Mouse (Mus musculus) myocyte (in vitro differentiated cells): Measurements from ENCODE around the gene Mybpc1. TPM values are rescaled to one million over a fixed set of nuclear protein-coding genes. Genes with fewer than 3 reads are reported as not detected.
"Not testable (repeated sequence)": the region's sequence is repeated elsewhere in the genome, so short reads cannot be mapped to it uniquely, and the experiment has no call there.

ENCODE experiments used
- H3K27me3 ChIP-seq: one replicate; pipeline ENCODE4 v1.6.1; 2011; ENCODE audit not compliant: control insufficient read depth, insufficient read depth, insufficient read length
- H3K36me3 ChIP-seq: one replicate; pipeline ENCODE4 v1.6.1; 2011; ENCODE audit not compliant: control insufficient read depth, insufficient read depth
- H3K4me2 ChIP-seq: one replicate; pipeline ENCODE4 v1.6.1; 2011; ENCODE audit warnings: low read depth, control low read depth
- H3K4me3 ChIP-seq: one replicate; pipeline ENCODE4 v1.5.1; 2011; ENCODE audit warnings: mild to moderate bottlenecking, control low read depth, moderate library complexity
- H3K79me2 ChIP-seq: one replicate; pipeline ENCODE4 v1.6.1; 2011; ENCODE audit not compliant: control insufficient read depth, insufficient read depth
- H3ac ChIP-seq: one replicate; pipeline ENCODE4 v1.6.1; 2011; ENCODE audit not compliant: control insufficient read depth, insufficient read length
- CEBPB ChIP-seq: IDR thresholded peaks from 2 replicates; pipeline ENCODE4 v1.6.1; 2011; ENCODE audit warnings: mild to moderate bottlenecking, moderate library complexity; ENCODE audit not compliant: poor library complexity, insufficient read depth, severe bottlenecking
- E2F4 ChIP-seq: IDR thresholded peaks from one replicate; pipeline ENCODE4 v1.6.1; 2011; ENCODE audit warnings: mild to moderate bottlenecking, control low read depth, moderate library complexity; ENCODE audit not compliant: insufficient read depth
- MAX ChIP-seq: IDR thresholded peaks from one replicate; pipeline ENCODE4 v1.6.1; 2011; ENCODE audit warnings: low read depth, mild to moderate bottlenecking, control low read depth
- MYOD1 ChIP-seq, 3 experiments: IDR thresholded peaks; one replicate each; pipeline ENCODE4 v1.6.1; 2011; ENCODE audit warnings: control low read depth in 2 of 3, low read depth in 2 of 3, mild to moderate bottlenecking in 2 of 3, moderate library complexity in 1 of 3; ENCODE audit not compliant: insufficient read length in 2 of 3, control insufficient read depth in 1 of 3
- MYOG ChIP-seq, 3 experiments: IDR thresholded peaks; one replicate each; pipeline ENCODE4 v1.6.1; 2011; ENCODE audit warnings: control low read depth in 2 of 3, low read depth in 2 of 3, mild to moderate bottlenecking in 2 of 3; ENCODE audit not compliant: insufficient read length in 2 of 3, control insufficient read depth in 1 of 3, insufficient read depth in 1 of 3
- POLR2A ChIP-seq: IDR thresholded peaks from one replicate; pipeline ENCODE4 v1.6.1; 2011; ENCODE audit warnings: low read depth, mild to moderate bottlenecking, control low read depth, moderate library complexity; ENCODE audit not compliant: insufficient read length
- POLR2AphosphoS2 ChIP-seq: IDR thresholded peaks from one replicate; pipeline ENCODE4 v1.6.1; 2011; ENCODE audit warnings: low read depth, control low read depth; ENCODE audit not compliant: insufficient read length
- REST ChIP-seq: IDR thresholded peaks from one replicate; pipeline ENCODE4 v1.6.1; 2011; ENCODE audit warnings: mild to moderate bottlenecking, control low read depth, moderate library complexity; ENCODE audit not compliant: insufficient read depth, insufficient read length
- SRF ChIP-seq: IDR thresholded peaks from one replicate; pipeline ENCODE4 v1.6.1; 2011; ENCODE audit warnings: low read depth; ENCODE audit not compliant: control insufficient read depth, insufficient read length
- TCF12 ChIP-seq: IDR thresholded peaks from one replicate; pipeline ENCODE4 v1.6.1; 2011; ENCODE audit warnings: mild to moderate bottlenecking, control low read depth; ENCODE audit not compliant: poor library complexity, insufficient read depth, severe bottlenecking
- TCF3 ChIP-seq: IDR thresholded peaks from one replicate; pipeline ENCODE4 v1.6.1; 2011; ENCODE audit warnings: low read depth, control low read depth; ENCODE audit not compliant: insufficient read length
- USF1 ChIP-seq: IDR thresholded peaks from one replicate; pipeline ENCODE4 v1.6.1; 2011; ENCODE audit warnings: low read depth, mild to moderate bottlenecking, control low read depth, moderate library complexity
- polyA plus RNA-seq: library from polyadenylated mRNA; unstranded; fragments of >200 nt; fragmentation: generic; extraction: Trizol; gene quantifications from one replicate; pipeline ENCODE4 v1.2.1, GENCODE M21; 2012; ENCODE audit warnings: missing spikeins

The Mybpc1 gene
- polyA plus RNA-seq, 1 experiment: 21.9 TPM

- H3ac ChIP-seq: no peak overlapping the region
These were observed 109.9 kb downstream of the Mybpc1 start for GRCm38 (mm10) chr10:88494959-88495587.

GRCm38 (mm10) chr10:88492658-88493057 lies 112.3 kb downstream of the Mybpc1 start:
- Histone ChIP-seq H3K79me2 (no peaks in the 10 kb centered on the region), H3ac (no peak overlapping the region), H3K4me3 (no peak overlapping the region), H3K4me2 (no peak overlapping the region), H3K27me3 (no peaks in the 10 kb centered on the region), H3K36me3 (peaks cover under 1% of the 10 kb centered on the region)
- TF ChIP-seq MAX: no peak
- TF ChIP-seq REST: no peak
- TF ChIP-seq POLR2AphosphoS2: no peak
- TF ChIP-seq SRF: no peak
- TF ChIP-seq E2F4: no peak
- no peak for TF ChIP-seq MYOG (IDR thresholded peaks at IDR 0.05; ENCODE audit: control insufficient read depth in 1 of 3, insufficient read depth in 1 of 3, insufficient read length in 2 of 3, low read depth in 2 of 3)
- no peak for TF ChIP-seq MYOD1 (IDR thresholded peaks at IDR 0.05; ENCODE audit: control insufficient read depth in 1 of 3, insufficient read length in 2 of 3, low read depth in 2 of 3)
- TF ChIP-seq POLR2A: no peak
- no peak for TF ChIP-seq TCF3
- TF ChIP-seq TCF12: no peak
- no peak for TF ChIP-seq CEBPB
- TF ChIP-seq USF1: no peak

More at GRCm38 (mm10) chr10:88494959-88495587, 109.9 kb downstream of the Mybpc1 start:
- Histone ChIP-seq H3K4me2 (no peak overlapping the region), H3K27me3 (no peaks in the 10 kb centered on the region), H3K79me2 (no peaks in the 10 kb centered on the region), H3K36me3 (no peaks in the 10 kb centered on the region), H3K4me3 (no peak overlapping the region)
- no peak for TF ChIP-seq MAX
- no peak for TF ChIP-seq MYOG (IDR thresholded peaks at IDR 0.05; ENCODE audit: control insufficient read depth in 1 of 3, insufficient read depth in 1 of 3, insufficient read length in 2 of 3, low read depth in 2 of 3)
- TF ChIP-seq TCF12: no peak
- TF ChIP-seq POLR2AphosphoS2: no peak
- no peak for TF ChIP-seq SRF
- TF ChIP-seq CEBPB: no peak
- TF ChIP-seq MYOD1 (IDR thresholded peaks at IDR 0.05; ENCODE audit: control insufficient read depth in 1 of 3, insufficient read length in 2 of 3, low read depth in 2 of 3): no peak
- TF ChIP-seq USF1: no peak
- no peak for TF ChIP-seq POLR2A
- no peak for TF ChIP-seq E2F4
- TF ChIP-seq TCF3: no peak
- no peak for TF ChIP-seq REST

- no peak overlapping the region for H3K4me2 ChIP-seq
- H3K79me2 ChIP-seq: no peaks in the 10 kb centered on the region
- H3K36me3 ChIP-seq: peaks cover 7% of the 10 kb centered on the region
- TF ChIP-seq TCF3 (no peak), CEBPB (no peak), E2F4 (no peak), POLR2A (no peak), REST (no peak), MAX (no peak), MYOG (IDR thresholded peaks at IDR 0.05; ENCODE audit: control insufficient read depth in 1 of 3, insufficient read depth in 1 of 3, insufficient read length in 2 of 3, low read depth in 2 of 3) (no peak), USF1 (no peak), TCF12 (no peak), SRF (no peak), POLR2AphosphoS2 (no peak), MYOD1 (IDR thresholded peaks at IDR 0.05; ENCODE audit: control insufficient read depth in 1 of 3, insufficient read length in 2 of 3, low read depth in 2 of 3) (no peak)
- H3ac ChIP-seq: no peak overlapping the region
- H3K27me3 ChIP-seq: no peaks in the 10 kb centered on the region
- H3K4me3 ChIP-seq: no peak overlapping the region
These were observed 113.3 kb downstream of the Mybpc1 start for GRCm38 (mm10) chr10:88491632-88492031.

GRCm38 (mm10) chr10:88488629-88489028 lies 116.3 kb downstream of the Mybpc1 start:
- Histone ChIP-seq H3K4me3 (no peak overlapping the region), H3ac (no peak overlapping the region), H3K79me2 (no peaks in the 10 kb centered on the region), H3K27me3 (no peaks in the 10 kb centered on the region), H3K36me3 (peaks cover 7% of the 10 kb centered on the region), H3K4me2 (no peak overlapping the region)
- TF ChIP-seq POLR2A: no peak
- no peak for TF ChIP-seq SRF
- TF ChIP-seq MAX: no peak
- no peak for TF ChIP-seq REST
- TF ChIP-seq TCF12: no peak
- no peak for TF ChIP-seq CEBPB
- no peak for TF ChIP-seq MYOG (IDR thresholded peaks at IDR 0.05; ENCODE audit: control insufficient read depth in 1 of 3, insufficient read depth in 1 of 3, insufficient read length in 2 of 3, low read depth in 2 of 3)
- no peak for TF ChIP-seq TCF3
- no peak for TF ChIP-seq E2F4
- TF ChIP-seq USF1: no peak
- no peak for TF ChIP-seq POLR2AphosphoS2
- TF ChIP-seq MYOD1 (IDR thresholded peaks at IDR 0.05; ENCODE audit: control insufficient read depth in 1 of 3, insufficient read length in 2 of 3, low read depth in 2 of 3): no peak

- H3K27me3 ChIP-seq, H3K4me2 ChIP-seq, H3K36me3 ChIP-seq, H3ac ChIP-seq, H3K4me3 ChIP-seq, H3K79me2 ChIP-seq: not testable (repeated sequence)
These were observed 122.1 kb downstream of the Mybpc1 start for GRCm38 (mm10) chr10:88482866-88483265.
